Mouse (Mus musculus): ENCODE data around the gene Zfp143.

DNA sequence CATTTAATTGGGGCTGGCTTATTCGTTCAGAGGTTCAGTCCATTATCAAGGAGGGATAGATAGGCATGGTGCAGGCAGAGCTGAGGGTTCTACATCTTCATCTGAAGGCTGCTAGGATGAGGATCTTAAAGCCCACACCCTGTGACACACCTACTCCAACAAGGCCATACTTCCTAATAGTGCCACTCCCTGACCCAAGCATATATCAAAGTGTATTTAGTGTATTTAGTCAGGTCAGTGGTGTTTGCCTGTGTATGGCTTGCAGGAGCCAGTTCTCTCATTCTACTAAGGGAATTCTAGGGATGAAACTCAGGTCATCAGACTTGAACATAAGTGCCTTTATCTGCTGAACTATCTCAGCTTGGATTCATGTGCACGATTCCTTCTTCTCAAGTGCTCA, 8.1 kb downstream of the Zfp143 start:
- TF ChIP-seq E2F4 (IDR thresholded peaks at IDR 0.05; ENCODE audit: borderline replicate concordance, low read depth, low read length) (no peak), CHD1 (IDR thresholded peaks at IDR 0.05; ENCODE audit: low read depth, low read length) (no peak), POLR2A (IDR thresholded peaks at IDR 0.05; ENCODE audit: control insufficient read depth in 1 of 2, insufficient read depth in 1 of 2, low read depth in 1 of 2, low read length in 2 of 2, poor library complexity in 1 of 2) (no peak), USF1 (IDR thresholded peaks at IDR 0.05; ENCODE audit: low read depth, low read length) (no peak), CTCF (IDR thresholded peaks at IDR 0.05 in 2 of 3, conservative IDR thresholded peaks at IDR 0.05 in 1 of 3; ENCODE audit: control insufficient read depth in 1 of 3, insufficient read depth in 1 of 3, low read depth in 2 of 3, low read length in 3 of 3, poor library complexity in 1 of 3, severe bottlenecking in 1 of 3) (no peak), TCF12 (IDR thresholded peaks at IDR 0.05; ENCODE audit: low read depth, low read length) (no peak), MAX (IDR thresholded peaks at IDR 0.05; ENCODE audit: low read length) (no peak), GATA1 (IDR thresholded peaks at IDR 0.05; ENCODE audit: low read depth, low read length) (no peak), EP300 (IDR thresholded peaks at IDR 0.05; ENCODE audit: low read depth in 1 of 2, low read length in 2 of 2) (no peak), SMC3 (IDR thresholded peaks at IDR 0.05; ENCODE audit: low read depth, low read length) (no peak)
